26 mouse cellular contexts compared by ENCODE assay signal in genomic region chr8:8960221-8960620, GRCm38 (mm10).
DNase-seq lines count a peak whose midpoint lies in the region; ATAC-seq and TF ChIP-seq lines count a peak whose summit lies in the region.
"Had no signal": no experiment of that assay in that cellular context is flagged by ENCODE, and none has a peak within 500 bp of the region (broad histone marks: within the 10 kb centered on the region; RNA-seq: fewer than 3 reads in every experiment).

No protein-coding gene starts in this region.

- no peaks in the 10 kb centered on the region for H3K9me3 ChIP-seq in heart, embryonic 12.5 days (replicated peaks)
- H3K9me3 ChIP-seq: embryonic facial prominence, embryonic 10.5 days; embryonic facial prominence, embryonic 13.5 days; forebrain, embryonic 12.5 days; forebrain, embryonic 15.5 days; heart, embryonic 15.5 days; hindbrain, embryonic 12.5 days; hindbrain, embryonic 15.5 days had no signal

- WGBS in heart, embryonic 12.5 days: 73% methylated on average over 3 of the region's 3 CpGs

- no peak overlapping the region for H3K4me2 ChIP-seq in heart, embryonic 12.5 days
- H3K4me2 ChIP-seq: embryonic facial prominence, embryonic 13.5 days; forebrain, embryonic 12.5 days; forebrain, embryonic 15.5 days; heart, embryonic 11.5 days; heart, embryonic 15.5 days; hindbrain, embryonic 12.5 days; hindbrain, embryonic 15.5 days had no signal

- no peak for TF ChIP-seq CTCF in gastrocnemius, adult 2 months (IDR thresholded peaks at IDR 0.05)

- no peak overlapping the region for H3K9ac ChIP-seq in heart, embryonic 12.5 days
- H3K9ac ChIP-seq: embryonic facial prominence, embryonic 13.5 days; forebrain, embryonic 12.5 days; forebrain, embryonic 15.5 days; heart, embryonic 15.5 days; hindbrain, embryonic 12.5 days; hindbrain, embryonic 15.5 days had no signal

- intact Hi-C loops in gastrocnemius, adult 2 months (cut with DNase I): no loop called here
- intact Hi-C loops in gastrocnemius, postnatal 14 days (cut with DNase I; ENCODE audit: low total_unique reads): no loop called here

- no peaks in the 10 kb centered on the region for H3K4me1 ChIP-seq in heart, embryonic 12.5 days (replicated peaks)
- H3K4me1 ChIP-seq: embryonic facial prominence, embryonic 13.5 days; forebrain, embryonic 12.5 days; forebrain, embryonic 15.5 days; hindbrain, embryonic 12.5 days; hindbrain, embryonic 15.5 days had no signal

- H3K27ac ChIP-seq in gastrocnemius, adult 2 months: peak overlapping the region; percentile 67
- H3K27ac ChIP-seq in heart, embryonic 12.5 days (ENCODE audit: poor library complexity, severe bottlenecking): no peak overlapping the region
- H3K27ac ChIP-seq: embryonic facial prominence, embryonic 10.5 days; embryonic facial prominence, embryonic 13.5 days; forebrain, embryonic 12.5 days; forebrain, embryonic 15.5 days; heart, embryonic 15.5 days; hindbrain, embryonic 12.5 days; hindbrain, embryonic 15.5 days had no signal

- no peak overlapping the region for H3K4me3 ChIP-seq in gastrocnemius, adult 2 months
- no peak overlapping the region for H3K4me3 ChIP-seq in heart, embryonic 12.5 days
- H3K4me3 ChIP-seq: embryonic facial prominence, embryonic 10.5 days; embryonic facial prominence, embryonic 13.5 days; erythroblast, embryonic 14.5 days; forebrain, embryonic 12.5 days; forebrain, embryonic 15.5 days; heart, embryonic 15.5 days; hindbrain, embryonic 12.5 days; hindbrain, embryonic 15.5 days had no signal

- H3K27me3 ChIP-seq in heart, embryonic 12.5 days (replicated peaks): no peaks in the 10 kb centered on the region
- H3K27me3 ChIP-seq: embryonic facial prominence, embryonic 13.5 days; forebrain, embryonic 12.5 days; forebrain, embryonic 15.5 days; heart, embryonic 15.5 days; hindbrain, embryonic 12.5 days; hindbrain, embryonic 15.5 days; Patski had no signal

- DNase-seq in gastrocnemius, adult 2 months: peak; percentile 20
- DNase-seq in gastrocnemius, postnatal 14 days: no peak
- DNase-seq in heart, adult 8-10 months (ENCODE audit: low spot score): peak; percentile 53
- DNase-seq in lung, postnatal 25 days (ENCODE audit: low spot score): peak; percentile 44
- no peak for DNase-seq in lung, postnatal 4 days
- no peak for DNase-seq in MN1 (ENCODE audit: low spot score)
- DNase-seq: adrenal gland, postnatal 10 days; adrenal gland, postnatal 36 days; cerebellum, adult 11 months; cerebellum, adult 2 months; cerebellum, adult 9-11 months; cerebellum, postnatal 25 days; embryo, embryonic 11 days; gastrocnemius, postnatal 25 days had no signal

- no peak for ATAC-seq in heart, embryonic 12.5 days (ENCODE audit: insufficient number of reproducible peaks, low FRiP score)
- ATAC-seq: forebrain, embryonic 15.5 days; intestine, postnatal 0 days; Patski had no signal

- H3K36me3 ChIP-seq in heart, embryonic 12.5 days: no peaks in the 10 kb centered on the region
- H3K36me3 ChIP-seq: embryonic facial prominence, embryonic 10.5 days; embryonic facial prominence, embryonic 13.5 days; forebrain, embryonic 12.5 days; forebrain, embryonic 15.5 days; heart, embryonic 15.5 days; hindbrain, embryonic 12.5 days; hindbrain, embryonic 15.5 days had no signal

Comparison
In these comparisons a context has a peak if more than half of its experiments do, and no peak if none do; other contexts are left out.
1. DNase-seq: peak in gastrocnemius, adult 2 months (single experiment), heart, adult 8-10 months (single experiment) and lung, postnatal 25 days (single experiment); none in gastrocnemius, postnatal 14 days (single experiment), lung, postnatal 4 days (0 of 2) and MN1 (single experiment).